Mouse (Mus musculus) midbrain, embryonic 14.5 days (tissue): ENCODE measurements at regions not wholly inside any gene's neighbourhood (a gene's known extent, or its start where the extent isn't known, plus 50 kb on each side); places are given as distances from the start of the nearest gene placed in this dataset.

Experiments used
- ATAC-seq: fragments of 200-750 bp; cut with Nextera tagmentation; 2 replicates; pipeline ENCODE4 v1.8.0; 2017; ENCODE audit warnings: moderate number of reproducible peaks, moderate library complexity; ENCODE audit not compliant: low FRiP score, low TSS enrichment
- DNase-seq: peaks from one replicate; pipeline ENCODE4 v3.0.0-alpha.2; 2015
- H3K27ac ChIP-seq: fragments of 300-500 bp; sonication (generic); replicated peaks from 2 replicates; pipeline ENCODE4 v1.5.1; 2014; ENCODE audit warnings: mild to moderate bottlenecking, low read depth, low read length, moderate library complexity
- H3K27me3 ChIP-seq: fragments of 300-500 bp; sonication (generic); 2 replicates; pipeline ENCODE4 v1.6.1; 2014; ENCODE audit warnings: low read length, control low read depth, mixed read lengths; ENCODE audit not compliant: control insufficient read depth, insufficient read depth
- H3K36me3 ChIP-seq: fragments of 300-500 bp; sonication (generic); 2 replicates; pipeline ENCODE4 v1.6.1; 2014; ENCODE audit warnings: low read length, control low read depth; ENCODE audit not compliant: control insufficient read depth, insufficient read depth
- H3K4me1 ChIP-seq: fragments of 300-500 bp; sonication (generic); 2 replicates; pipeline ENCODE4 v1.6.1; 2014; ENCODE audit warnings: mild to moderate bottlenecking, antibody characterized with exemption, low read length, control low read depth; ENCODE audit not compliant: control insufficient read depth, insufficient read depth
- H3K4me2 ChIP-seq: fragments of 300-500 bp; sonication (generic); 2 replicates; pipeline ENCODE4 v1.6.1; 2014; ENCODE audit warnings: mild to moderate bottlenecking, low read length, moderate library complexity
- H3K4me3 ChIP-seq: fragments of 300-500 bp; sonication (generic); replicated peaks from 2 replicates; pipeline ENCODE4 v1.5.1; 2014; ENCODE audit warnings: low read depth, low read length
- H3K9ac ChIP-seq: fragments of 300-500 bp; sonication (generic); replicated peaks from 2 replicates; pipeline ENCODE4 v1.6.1; 2014; ENCODE audit warnings: mild to moderate bottlenecking, low read length, moderate library complexity
- H3K9me3 ChIP-seq: fragments of 300-500 bp; sonication (generic); 2 replicates; pipeline ENCODE4 v1.6.1; 2016; ENCODE audit warnings: low read length, control low read depth, mixed read lengths; ENCODE audit not compliant: control insufficient read depth
- WGBS: fragments of 180-500 bp; shearing (Covaris S2); extraction: QIAGEN DNeasy Blood & Tissue Kit; methylation state at CpG from one replicate; pipeline ENCODE4 v1.1.7; 2014; 5-methylcytosine and 5-hydroxymethylcytosine counted together

DNA sequence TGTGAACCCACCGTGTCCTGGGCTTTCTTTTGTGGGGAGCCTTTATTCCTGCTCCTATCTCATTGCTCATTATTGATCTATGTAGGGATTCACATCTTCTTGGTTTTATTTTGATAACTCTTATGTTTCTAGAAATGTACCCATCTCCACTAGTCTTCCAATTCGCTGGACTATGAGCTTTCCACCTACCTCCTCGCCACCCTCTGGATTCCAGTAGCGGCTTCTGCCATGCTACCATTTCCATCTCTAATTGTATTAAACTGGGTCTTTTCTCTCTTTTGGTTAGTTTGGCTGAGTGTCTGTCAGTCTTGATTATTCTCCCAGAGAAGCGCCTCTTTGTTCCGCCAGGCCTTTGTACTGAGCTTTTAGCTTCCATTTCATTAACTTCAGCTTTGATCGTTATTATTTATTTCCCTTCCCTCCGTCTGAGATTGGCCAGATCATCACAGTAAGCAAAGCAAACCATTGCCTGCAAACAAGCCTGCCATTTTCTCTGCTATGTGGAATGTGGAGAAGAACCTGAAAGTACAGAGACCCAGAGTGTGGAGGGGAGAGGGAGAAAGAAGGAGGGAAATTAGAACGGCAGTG, 213.2 kb upstream of the Pabpc6 start:
- DNase-seq = peak; percentile 58
- ATAC-seq = no peak
- Histone ChIP-seq H3K27ac (peak overlapping the region; percentile 55), H3K27me3 (no peaks in the 10 kb centered on the region), H3K4me2 (no peak overlapping the region), H3K9me3 (no peaks in the 10 kb centered on the region), H3K4me1 (peaks cover 25% of the 10 kb centered on the region), H3K36me3 (no peaks in the 10 kb centered on the region), H3K4me3 (no peak overlapping the region), H3K9ac (no peak overlapping the region)
- WGBS = 15% methylated on average over 9 of the region's 9 CpGs

DNA sequence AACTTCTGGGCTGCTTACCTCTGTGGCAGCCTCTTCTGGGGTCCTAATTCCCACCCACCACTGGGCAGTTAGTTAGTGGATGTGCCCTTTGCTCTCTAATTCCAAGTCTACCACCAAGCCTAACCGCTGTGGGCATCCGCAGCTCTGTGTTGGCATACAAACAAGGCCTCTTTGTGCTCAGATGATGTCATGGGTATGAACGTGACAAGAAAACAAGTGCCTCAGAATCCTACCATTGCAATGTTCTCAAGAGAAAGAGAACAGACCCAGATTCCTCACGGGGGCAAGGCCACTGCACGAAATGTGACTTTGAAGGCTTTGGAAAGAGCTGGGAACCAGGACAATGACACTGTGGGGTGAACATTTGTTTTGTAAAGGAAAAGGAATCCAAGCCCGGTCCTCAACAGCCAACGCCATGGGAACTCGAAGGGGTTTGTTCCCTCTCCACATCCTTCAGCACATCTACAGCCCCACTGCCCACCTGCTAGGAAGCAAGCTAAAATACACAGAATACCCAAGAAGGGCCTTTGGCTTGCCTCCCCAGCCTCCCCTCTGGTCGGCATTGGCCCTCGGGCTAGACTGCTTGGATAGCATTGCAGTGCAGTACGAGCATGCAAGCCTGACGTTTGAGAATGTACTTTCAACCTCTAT, 210.2 kb upstream of the Pabpc6 start:
- DNase-seq (peak; percentile 65), ATAC-seq (peak; percentile 55; the same call in 1 of the 2 replicates)
- WGBS = 45% methylated on average over 12 of the region's 12 CpGs
- H3K27ac ChIP-seq = peak overlapping the region; percentile 80
- H3K9me3 ChIP-seq = no peaks in the 10 kb centered on the region
- no peaks in the 10 kb centered on the region for H3K36me3 ChIP-seq
- no peak overlapping the region for H3K4me3 ChIP-seq
- H3K4me2 ChIP-seq = no peak overlapping the region
- no peak overlapping the region for H3K9ac ChIP-seq
- H3K4me1 ChIP-seq = peaks cover 19% of the 10 kb centered on the region
- no peaks in the 10 kb centered on the region for H3K27me3 ChIP-seq

DNA sequence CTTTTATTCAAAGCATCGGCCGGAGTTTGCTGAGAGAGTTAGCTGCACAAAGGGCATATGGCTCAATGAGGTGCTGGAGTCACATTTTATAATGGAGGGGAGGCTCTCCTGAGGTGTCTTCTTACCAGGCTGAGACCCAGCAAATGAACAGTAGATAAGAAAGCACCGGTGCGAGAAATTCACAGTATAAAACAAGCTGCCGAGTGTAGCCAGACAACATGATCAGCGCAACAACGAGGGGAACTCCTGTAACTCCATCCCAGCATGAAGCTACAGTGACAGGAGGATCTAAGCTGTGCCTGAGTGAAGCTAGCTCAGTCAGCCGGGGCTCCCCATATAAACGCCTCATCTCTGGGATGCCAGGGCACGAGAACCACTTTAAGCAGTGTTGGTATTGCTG, 204.2 kb upstream of the Pabpc6 start:
- Histone ChIP-seq H3K9me3 (peaks cover 3% of the 10 kb centered on the region; the same call in 1 of the 2 replicates), H3K27ac (peak overlapping the region; percentile 58), H3K27me3 (no peaks in the 10 kb centered on the region), H3K9ac (no peak overlapping the region), H3K4me2 (no peak overlapping the region), H3K36me3 (no peaks in the 10 kb centered on the region), H3K4me1 (peaks cover 8% of the 10 kb centered on the region; the same call in 1 of the 2 replicates), H3K4me3 (no peak overlapping the region)
- 45% methylated on average over 10 of the region's 10 CpGs for WGBS
- DNase-seq (no peak), ATAC-seq (no peak)

GRCm38 (mm10) chr17:9870237-9870636, 200.7 kb upstream of the Pabpc6 start:
- WGBS = 86% methylated on average over 3 of the region's 3 CpGs
- H3K9me3 ChIP-seq = peaks cover 3% of the 10 kb centered on the region; the same call in 1 of the 2 replicates
- H3K4me3 ChIP-seq = no peak overlapping the region
- H3K36me3 ChIP-seq = no peaks in the 10 kb centered on the region
- no peak for ATAC-seq
- H3K27me3 ChIP-seq = no peaks in the 10 kb centered on the region
- H3K4me1 ChIP-seq = peaks cover 14% of the 10 kb centered on the region; the same call in 1 of the 2 replicates
- no peak overlapping the region for H3K27ac ChIP-seq
- H3K4me2 ChIP-seq = no peak overlapping the region
- H3K9ac ChIP-seq = no peak overlapping the region
- DNase-seq = no peak

GRCm38 (mm10) chr17:9868747-9869281, 199.3 kb upstream of the Pabpc6 start:
- DNase-seq (no peak), ATAC-seq (no peak)
- Histone ChIP-seq H3K4me3 (no peak overlapping the region), H3K9me3 (peaks cover 3% of the 10 kb centered on the region; the same call in 1 of the 2 replicates), H3K4me2 (no peak overlapping the region), H3K36me3 (no peaks in the 10 kb centered on the region), H3K27me3 (no peaks in the 10 kb centered on the region), H3K4me1 (peaks cover 16% of the 10 kb centered on the region; the same call in 1 of the 2 replicates), H3K9ac (no peak overlapping the region), H3K27ac (no peak overlapping the region)
- 85% methylated on average over 11 of the region's 11 CpGs for WGBS

- Histone ChIP-seq H3K36me3 (no peaks in the 10 kb centered on the region), H3K27ac (0 out of 2 replicates have a peak overlapping the region, but pooled peaks have one; percentile 37), H3K9me3 (no peaks in the 10 kb centered on the region), H3K9ac (no peak overlapping the region), H3K27me3 (no peaks in the 10 kb centered on the region), H3K4me2 (no peak overlapping the region), H3K4me1 (peaks cover 31% of the 10 kb centered on the region), H3K4me3 (no peak overlapping the region)
- no peak for DNase-seq
- no peak for ATAC-seq
- 70% methylated on average over 10 of the region's 10 CpGs for WGBS
Measured at GRCm38 (mm10) chr17:9864254-9864653, 194.7 kb upstream of the Pabpc6 start.

DNA sequence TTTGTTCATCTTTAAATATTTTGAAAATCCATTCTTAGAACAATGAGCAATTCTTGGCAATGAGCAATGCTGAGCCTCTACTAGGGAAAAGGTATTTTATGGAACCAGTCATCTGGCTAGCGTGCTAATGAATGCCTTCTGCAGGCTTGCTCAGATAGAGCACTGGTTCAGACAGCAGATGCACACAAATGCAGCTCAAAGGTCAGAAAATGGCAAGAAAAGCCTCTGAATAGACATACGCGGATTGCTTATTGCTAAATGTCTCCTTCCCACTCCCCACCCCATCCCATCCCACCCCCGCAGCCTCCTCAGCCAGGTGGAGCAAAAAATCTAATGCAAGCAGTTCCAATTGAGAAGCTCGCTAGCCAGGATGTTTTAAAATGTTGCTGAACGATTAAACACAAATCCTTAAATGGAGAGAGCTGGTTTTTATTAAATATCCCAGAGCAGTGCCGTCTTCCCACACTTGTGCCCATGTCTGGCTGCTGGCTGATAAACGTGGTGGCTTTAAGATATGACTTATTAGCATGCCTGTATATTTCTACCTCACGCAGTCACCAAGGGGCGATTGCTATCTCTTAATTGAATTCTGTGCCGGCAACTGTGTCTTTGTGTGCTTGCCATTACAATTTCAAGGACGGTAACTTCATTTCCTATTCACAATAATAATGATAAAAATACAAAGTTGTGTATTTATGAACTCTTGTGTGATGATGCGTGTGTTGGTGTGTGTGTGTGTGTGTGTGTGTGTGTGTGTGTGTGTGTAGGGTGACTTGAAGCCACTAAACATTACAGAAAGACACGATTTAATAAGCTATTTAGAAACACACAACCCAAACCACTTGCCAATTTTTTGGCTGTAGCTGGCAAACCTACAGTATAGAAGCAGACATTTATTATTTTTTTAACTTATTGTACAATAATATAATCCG, 192.7 kb upstream of the Pabpc6 start:
- H3K9ac ChIP-seq = peak overlapping the region; percentile 9; the same call in 1 of the 2 replicates
- peak overlapping the region; percentile 78 for H3K27ac ChIP-seq
- peaks cover 3% of the 10 kb centered on the region; the same call in 1 of the 2 replicates for H3K9me3 ChIP-seq
- H3K27me3 ChIP-seq = no peaks in the 10 kb centered on the region
- H3K36me3 ChIP-seq = no peaks in the 10 kb centered on the region
- peaks cover 24% of the 10 kb centered on the region for H3K4me1 ChIP-seq
- H3K4me3 ChIP-seq = no peak overlapping the region
- WGBS = 47% methylated on average over 15 of the region's 15 CpGs
- peak; percentile 79 for DNase-seq
- 0 out of 2 replicates have a peak overlapping the region, but pooled peaks have one; percentile 3 for H3K4me2 ChIP-seq
- peak; percentile 57; the same call in 1 of the 2 replicates for ATAC-seq

DNA sequence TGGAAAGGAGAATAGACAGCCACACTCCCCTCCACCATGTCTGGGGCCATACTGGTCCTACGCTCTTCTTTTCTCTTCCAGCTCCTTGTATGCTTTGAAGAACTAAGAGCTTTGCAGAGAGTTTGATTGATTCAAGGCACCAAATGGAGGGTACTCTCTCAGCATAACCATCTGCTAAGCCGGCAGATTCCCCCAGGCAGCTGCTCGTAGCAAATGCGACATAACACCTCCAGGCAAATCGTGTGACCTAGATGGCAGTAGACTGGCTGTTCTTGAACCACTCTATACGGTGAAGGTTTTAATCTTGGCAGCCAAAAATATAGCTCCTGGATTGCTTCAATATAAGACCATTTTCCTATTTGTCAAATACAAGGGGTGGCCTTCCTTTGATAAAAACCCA, 191.8 kb upstream of the Pabpc6 start:
- Histone ChIP-seq H3K4me3 (no peak overlapping the region), H3K27ac (peak overlapping the region; percentile 78), H3K4me2 (no peak overlapping the region), H3K4me1 (peaks cover 24% of the 10 kb centered on the region), H3K27me3 (no peaks in the 10 kb centered on the region), H3K9ac (no peak overlapping the region), H3K9me3 (peaks cover 11% of the 10 kb centered on the region), H3K36me3 (no peaks in the 10 kb centered on the region)
- no peak for DNase-seq
- ATAC-seq = no peak
- 64% methylated on average over 6 of the region's 6 CpGs for WGBS
